Mouse (Mus musculus): Measurements from ENCODE around the gene Pfkfb3. TPM values are rescaled to one million over a fixed set of nuclear protein-coding genes. Genes with fewer than 3 reads are reported as not detected.

Gene Pfkfb3
- polyA plus RNA-seq, 1 experiment from 2014 or later, result 18.6 TPM

GRCm38 (mm10) chr2:11427596-11427995 lies 126.3 kb downstream of the Pfkfb3 start:
- DNase-seq (ENCODE audit: low spot score), result no peak
- Histone ChIP-seq H3K36me3 (ENCODE audit: control insufficient read depth, insufficient read depth, low read length) (no peaks in the 10 kb centered on the region), H3K4me3 (ENCODE audit: low read depth, low read length) (no peak overlapping the region), H3K27me3 (ENCODE audit: control insufficient read depth, insufficient read depth, low read length) (no peaks in the 10 kb centered on the region), H3K9ac (ENCODE audit: low read length) (no peak overlapping the region), H3K9me3 (ENCODE audit: control insufficient read depth, low read length) (no peaks in the 10 kb centered on the region), H3K27ac (ENCODE audit: low read depth, low read length) (no peak overlapping the region), H3K4me2 (ENCODE audit: low read depth) (no peak overlapping the region), H3K4me1 (ENCODE audit: control insufficient read depth, insufficient read depth, low read length) (no peaks in the 10 kb centered on the region)
- ATAC-seq (ENCODE audit: insufficient read depth, low FRiP score, low TSS enrichment), result no peak
- 88% methylated on average over 6 of the region's 6 CpGs for WGBS

GRCm38 (mm10) chr2:11426379-11426778 lies 127.5 kb downstream of the Pfkfb3 start:
- no peak overlapping the region for H3K9ac ChIP-seq (ENCODE audit: low read length)
- DNase-seq (ENCODE audit: low spot score), result no peak
- WGBS, result 64% methylated on average over 3 of the region's 3 CpGs

GRCm38 (mm10) chr2:11425421-11426131 lies 128.3 kb downstream of the Pfkfb3 start:
- H3K27ac ChIP-seq (ENCODE audit: low read depth, low read length), result no peak overlapping the region
- no peaks in the 10 kb centered on the region for H3K9me3 ChIP-seq (ENCODE audit: control insufficient read depth, low read length)
- H3K27me3 ChIP-seq (ENCODE audit: control insufficient read depth, insufficient read depth, low read length), result no peaks in the 10 kb centered on the region
- H3K4me3 ChIP-seq (ENCODE audit: low read depth, low read length), result no peak overlapping the region
- H3K4me2 ChIP-seq (ENCODE audit: low read depth), result no peak overlapping the region
- 18% methylated on average over 5 of the region's 5 CpGs for WGBS
- DNase-seq (ENCODE audit: low spot score) (no peak), ATAC-seq (ENCODE audit: insufficient read depth, low FRiP score, low TSS enrichment) (no peak)
- no peaks in the 10 kb centered on the region for H3K36me3 ChIP-seq (ENCODE audit: control insufficient read depth, insufficient read depth, low read length)
- H3K4me1 ChIP-seq (ENCODE audit: control insufficient read depth, insufficient read depth, low read length), result no peaks in the 10 kb centered on the region
- no peak overlapping the region for H3K9ac ChIP-seq (ENCODE audit: low read length)

More at GRCm38 (mm10) chr2:11426379-11426778, 127.5 kb downstream of the Pfkfb3 start:
- Histone ChIP-seq H3K4me2 (ENCODE audit: low read depth) (no peak overlapping the region), H3K27ac (ENCODE audit: low read depth, low read length) (no peak overlapping the region), H3K4me3 (ENCODE audit: low read depth, low read length) (no peak overlapping the region), H3K4me1 (ENCODE audit: control insufficient read depth, insufficient read depth, low read length) (no peaks in the 10 kb centered on the region), H3K27me3 (ENCODE audit: control insufficient read depth, insufficient read depth, low read length) (no peaks in the 10 kb centered on the region), H3K36me3 (ENCODE audit: control insufficient read depth, insufficient read depth, low read length) (no peaks in the 10 kb centered on the region), H3K9me3 (ENCODE audit: control insufficient read depth, low read length) (no peaks in the 10 kb centered on the region)
- ATAC-seq (ENCODE audit: insufficient read depth, low FRiP score, low TSS enrichment), result no peak

- Histone ChIP-seq H3K4me1 (ENCODE audit: control insufficient read depth, insufficient read depth, low read length) (no peaks in the 10 kb centered on the region), H3K9ac (ENCODE audit: low read length) (no peak overlapping the region), H3K4me2 (ENCODE audit: low read depth) (no peak overlapping the region), H3K27ac (ENCODE audit: low read depth, low read length) (no peak overlapping the region), H3K9me3 (ENCODE audit: control insufficient read depth, low read length) (no peaks in the 10 kb centered on the region), H3K4me3 (ENCODE audit: low read depth, low read length) (no peak overlapping the region), H3K27me3 (ENCODE audit: control insufficient read depth, insufficient read depth, low read length) (no peaks in the 10 kb centered on the region), H3K36me3 (ENCODE audit: control insufficient read depth, insufficient read depth, low read length) (no peaks in the 10 kb centered on the region)
- ATAC-seq (ENCODE audit: insufficient read depth, low FRiP score, low TSS enrichment) (no peak), DNase-seq (ENCODE audit: low spot score) (no peak)
- WGBS, result 82% methylated on average over 5 of the region's 5 CpGs
These were observed 129.6 kb downstream of the Pfkfb3 start for GRCm38 (mm10) chr2:11424252-11424651.

- no peaks in the 10 kb centered on the region for H3K9me3 ChIP-seq (ENCODE audit: control insufficient read depth, low read length)
- H3K27me3 ChIP-seq (ENCODE audit: control insufficient read depth, insufficient read depth, low read length), result no peaks in the 10 kb centered on the region
- no peak overlapping the region for H3K9ac ChIP-seq (ENCODE audit: low read length)
- no peak overlapping the region for H3K4me3 ChIP-seq (ENCODE audit: low read depth, low read length)
- H3K4me2 ChIP-seq (ENCODE audit: low read depth), result no peak overlapping the region
- DNase-seq (ENCODE audit: low spot score), result no peak
- H3K36me3 ChIP-seq (ENCODE audit: control insufficient read depth, insufficient read depth, low read length), result no peaks in the 10 kb centered on the region
- no peak overlapping the region for H3K27ac ChIP-seq (ENCODE audit: low read depth, low read length)
- ATAC-seq (ENCODE audit: insufficient read depth, low FRiP score, low TSS enrichment), result no peak
- H3K4me1 ChIP-seq (ENCODE audit: control insufficient read depth, insufficient read depth, low read length), result no peaks in the 10 kb centered on the region
- WGBS, result 90% methylated on average over 2 of the region's 2 CpGs
These were observed 130.5 kb downstream of the Pfkfb3 start for GRCm38 (mm10) chr2:11423421-11423820.

- H3K4me2 ChIP-seq (ENCODE audit: low read depth), result no peak overlapping the region
These were observed 131.5 kb downstream of the Pfkfb3 start for GRCm38 (mm10) chr2:11422384-11422783.

More at GRCm38 (mm10) chr2:11422384-11422783, 131.5 kb downstream of the Pfkfb3 start:
- ATAC-seq (ENCODE audit: insufficient read depth, low FRiP score, low TSS enrichment) (no peak), DNase-seq (ENCODE audit: low spot score) (no peak)
- Histone ChIP-seq H3K9me3 (ENCODE audit: control insufficient read depth, low read length) (no peaks in the 10 kb centered on the region), H3K4me1 (ENCODE audit: control insufficient read depth, insufficient read depth, low read length) (no peaks in the 10 kb centered on the region), H3K27ac (ENCODE audit: low read depth, low read length) (no peak overlapping the region), H3K9ac (ENCODE audit: low read length) (no peak overlapping the region), H3K36me3 (ENCODE audit: control insufficient read depth, insufficient read depth, low read length) (no peaks in the 10 kb centered on the region), H3K27me3 (ENCODE audit: control insufficient read depth, insufficient read depth, low read length) (no peaks in the 10 kb centered on the region), H3K4me3 (ENCODE audit: low read depth, low read length) (no peak overlapping the region)
- WGBS, result 89% methylated on average over 3 of the region's 3 CpGs

Other genes with a start within 250 kb of the Pfkfb3 start
- 188 and 192 TPM in 2 replicates for gene Rbm17, start 50.1 kb upstream of the Pfkfb3 start, polyA plus RNA-seq (2014; fragmentation: Nextera tagmentation; extraction: Ambion mirVana)
- gene Gm17490, start 72.2 kb upstream of the Pfkfb3 start, polyA plus RNA-seq (2014; fragmentation: Nextera tagmentation; extraction: Ambion mirVana), result not detected in 2 replicates
- gene Il2ra, start 88.7 kb upstream of the Pfkfb3 start, polyA plus RNA-seq (2014; fragmentation: Nextera tagmentation; extraction: Ambion mirVana), result not detected in 2 replicates
- gene Il15ra, start 151.2 kb upstream of the Pfkfb3 start, polyA plus RNA-seq (2014; fragmentation: Nextera tagmentation; extraction: Ambion mirVana), result 0.41 and 0.82 TPM in 2 replicates
- gene Fbh1, start 223.5 kb upstream of the Pfkfb3 start, polyA plus RNA-seq (2014; fragmentation: Nextera tagmentation; extraction: Ambion mirVana), result 134 and 136 TPM in 2 replicates
- gene Ankrd16, start 223.8 kb upstream of the Pfkfb3 start, polyA plus RNA-seq (2014; fragmentation: Nextera tagmentation; extraction: Ambion mirVana), result 28.0 and 30.0 TPM in 2 replicates